Mouse (Mus musculus): ENCODE measurements around the gene Sulf2. TPM values are rescaled to one million over a fixed set of nuclear protein-coding genes. Genes with fewer than 3 reads are reported as not detected.
"Not testable (repeated sequence)": the region's sequence is repeated elsewhere in the genome, so short reads cannot be mapped to it uniquely, and the experiment has no call there.

Gene Sulf2
- polyA plus RNA-seq, 1 experiment from 2014 or later = 176 TPM

DNA sequence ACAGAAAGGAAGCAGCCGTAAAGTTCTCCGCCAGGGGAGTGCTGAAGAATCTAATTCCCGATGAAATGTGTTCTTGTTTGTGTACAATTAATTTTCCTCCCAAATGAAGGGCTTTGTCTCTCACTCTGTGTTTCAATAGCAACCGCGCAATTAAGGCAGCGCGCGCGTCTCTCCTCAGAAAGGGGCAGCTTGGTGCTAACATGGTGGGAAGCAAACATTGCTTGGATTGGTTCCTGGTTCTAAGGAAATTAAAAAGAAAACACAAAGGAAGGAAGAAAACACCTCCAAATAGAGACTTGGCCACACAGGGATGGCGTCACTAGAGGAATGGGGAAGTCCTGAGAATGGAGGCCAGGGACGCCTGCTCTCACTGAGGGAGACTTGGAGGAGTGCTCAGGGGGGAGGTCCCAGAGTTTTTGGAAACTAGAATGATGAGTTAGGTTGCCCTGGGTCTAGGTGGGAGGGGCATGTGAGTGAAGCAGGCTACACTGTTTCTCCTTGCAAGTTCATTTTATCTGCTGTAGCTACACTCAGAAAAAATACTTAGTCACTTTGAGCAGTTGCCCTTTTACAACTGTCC is 32.5 kb upstream of the Sulf2 start:
- not testable (repeated sequence) for ATAC-seq (ENCODE audit: insufficient number of reproducible peaks, insufficient read depth, low FRiP score, low TSS enrichment, low read depth); H3K9ac ChIP-seq (replicated peaks); H3K4me2 ChIP-seq; H3K36me3 ChIP-seq; H3K4me3 ChIP-seq (replicated peaks); H3K27me3 ChIP-seq; H3K9me3 ChIP-seq
- peaks cover 59% of the 10 kb centered on the region for H3K4me1 ChIP-seq (replicated peaks)
- peak overlapping the region; percentile 31; the same call in 1 of the 2 replicates for H3K27ac ChIP-seq
- 75% methylated on average over 8 of the region's 11 CpGs for WGBS

DNA sequence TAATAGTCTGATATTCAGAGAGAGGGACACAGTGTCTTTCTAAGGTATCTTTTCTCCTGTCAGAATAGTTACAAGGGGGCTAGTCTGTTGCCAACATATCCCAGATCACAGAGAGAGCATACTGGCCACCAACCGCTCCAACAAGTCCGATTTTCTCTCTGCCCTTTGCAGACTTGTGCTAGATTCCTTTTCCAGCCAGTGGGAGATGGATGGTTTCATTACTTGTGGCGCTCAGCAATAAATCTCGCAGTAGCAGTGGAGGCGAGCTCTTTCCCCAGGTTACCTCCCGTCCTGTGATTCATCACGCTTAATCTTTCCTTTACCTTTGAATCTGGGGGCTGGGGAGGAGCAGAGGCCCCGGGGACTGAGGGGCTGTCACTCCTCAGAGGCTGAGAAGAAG is 31.9 kb upstream of the Sulf2 start:
- WGBS = 6% methylated on average over 8 of the region's 8 CpGs
- H3K27me3 ChIP-seq; H3K9ac ChIP-seq (replicated peaks); H3K9me3 ChIP-seq; ATAC-seq (ENCODE audit: insufficient number of reproducible peaks, insufficient read depth, low FRiP score, low TSS enrichment, low read depth); H3K4me2 ChIP-seq; H3K4me3 ChIP-seq (replicated peaks); H3K36me3 ChIP-seq: not testable (repeated sequence)
- Histone ChIP-seq H3K4me1 (replicated peaks) (peaks cover 58% of the 10 kb centered on the region), H3K27ac (peak overlapping the region; percentile 70)

DNA sequence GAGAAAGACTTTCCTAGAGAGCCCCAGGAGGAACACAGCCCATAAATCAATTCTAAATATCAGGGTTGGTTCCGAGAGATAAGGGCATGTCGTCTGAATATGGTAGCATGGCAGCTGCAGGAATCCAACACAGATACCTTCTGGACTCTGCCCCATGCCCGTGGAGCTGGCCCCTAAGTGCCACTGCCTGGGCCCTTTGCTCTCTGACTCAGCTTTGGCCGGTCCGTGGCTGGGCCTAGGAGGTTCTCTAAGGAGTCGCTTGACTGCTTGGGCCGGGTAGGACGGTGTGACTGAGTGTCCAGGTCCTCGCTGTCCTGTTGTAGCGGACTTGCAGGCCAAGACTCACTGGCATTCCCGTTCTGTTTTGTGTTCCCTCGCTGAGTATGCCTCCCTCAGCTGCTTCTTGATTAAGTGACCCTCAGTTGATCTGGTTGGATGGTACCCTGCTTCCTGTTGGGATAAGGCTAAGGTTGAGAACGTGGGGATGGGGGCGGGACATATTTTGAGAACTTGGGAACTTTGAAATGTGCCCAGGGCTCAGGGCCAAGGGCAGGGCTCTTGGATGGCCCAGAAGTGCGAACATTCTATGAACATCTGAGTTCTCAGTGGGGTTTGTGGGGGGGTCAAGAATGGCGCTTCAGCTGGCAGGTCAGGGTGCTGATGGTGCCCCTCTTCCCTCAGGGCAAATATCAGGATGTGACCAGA is 30.9 kb upstream of the Sulf2 start:
- no peak overlapping the region for H3K4me2 ChIP-seq
- no peak overlapping the region for H3K9ac ChIP-seq (replicated peaks)
- H3K27me3 ChIP-seq = no peaks in the 10 kb centered on the region
- H3K36me3 ChIP-seq = no peaks in the 10 kb centered on the region
- 76% methylated on average over 16 of the region's 16 CpGs for WGBS
- H3K4me3 ChIP-seq (replicated peaks) = no peak overlapping the region
- peaks cover 4% of the 10 kb centered on the region; the same call in 1 of the 2 replicates for H3K9me3 ChIP-seq
- peaks cover 59% of the 10 kb centered on the region for H3K4me1 ChIP-seq (replicated peaks)
- peak; percentile 16; the same call in 1 of the 2 replicates for ATAC-seq (ENCODE audit: insufficient number of reproducible peaks, insufficient read depth, low FRiP score, low TSS enrichment, low read depth)
- peak overlapping the region; percentile 70 for H3K27ac ChIP-seq

DNA sequence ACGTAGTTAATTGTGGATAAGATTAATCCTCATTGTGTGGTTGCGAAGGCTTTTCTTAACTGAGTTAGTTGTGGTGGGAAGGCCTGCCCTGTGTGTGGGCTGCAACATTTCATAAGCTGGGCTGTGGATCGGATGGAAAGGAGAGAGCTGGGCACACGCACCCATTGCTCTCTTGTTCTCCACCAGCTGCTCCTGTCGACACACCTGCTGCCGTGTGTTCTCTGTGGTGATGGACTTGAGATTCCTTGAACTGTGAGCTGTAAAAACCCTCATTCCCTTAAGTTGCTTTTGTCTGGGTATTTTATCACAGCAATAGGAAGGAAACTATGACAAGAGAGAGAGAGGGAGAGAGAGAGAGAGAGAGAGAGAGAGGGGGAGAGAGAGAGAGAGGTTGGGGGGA is 30.3 kb upstream of the Sulf2 start:
- Histone ChIP-seq H3K4me3 (replicated peaks) (no peak overlapping the region), H3K4me2 (no peak overlapping the region), H3K27ac (no peak overlapping the region), H3K9ac (replicated peaks) (no peak overlapping the region), H3K27me3 (no peaks in the 10 kb centered on the region), H3K36me3 (no peaks in the 10 kb centered on the region), H3K9me3 (peaks cover 5% of the 10 kb centered on the region; the same call in 1 of the 2 replicates), H3K4me1 (replicated peaks) (peaks cover 59% of the 10 kb centered on the region)
- ATAC-seq (ENCODE audit: insufficient number of reproducible peaks, insufficient read depth, low FRiP score, low TSS enrichment, low read depth) = no peak
- WGBS = 75% methylated on average over 6 of the region's 6 CpGs

DNA sequence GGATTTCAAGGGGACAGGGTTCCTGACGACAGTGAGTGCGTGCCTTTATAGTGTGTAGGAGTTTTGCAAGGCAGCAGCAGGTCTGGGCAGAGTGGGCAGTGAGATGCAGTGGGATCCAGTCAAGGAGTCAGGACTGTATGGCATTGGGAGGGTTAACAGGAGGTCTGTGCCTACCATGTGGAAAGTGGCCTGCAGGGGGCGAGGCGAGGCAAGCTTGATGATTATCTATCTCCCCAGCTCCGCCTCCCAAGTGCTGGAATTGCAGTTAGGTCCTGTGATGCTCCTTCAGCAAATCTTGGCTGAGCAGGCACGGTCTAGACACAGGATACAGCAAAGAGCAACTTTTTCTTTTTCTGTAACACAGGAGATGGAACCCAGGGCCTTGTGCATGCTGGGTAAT is 29.0 kb upstream of the Sulf2 start:
- no peaks in the 10 kb centered on the region for H3K36me3 ChIP-seq
- H3K27me3 ChIP-seq = no peaks in the 10 kb centered on the region
- 64% methylated on average over 6 of the region's 6 CpGs for WGBS
- H3K4me3 ChIP-seq (replicated peaks) = no peak overlapping the region
- no peak overlapping the region for H3K4me2 ChIP-seq
- H3K9ac ChIP-seq (replicated peaks) = no peak overlapping the region
- H3K9me3 ChIP-seq = peaks cover 5% of the 10 kb centered on the region; the same call in 1 of the 2 replicates
- no peak overlapping the region for H3K27ac ChIP-seq
- peaks cover 61% of the 10 kb centered on the region for H3K4me1 ChIP-seq (replicated peaks)
- ATAC-seq (ENCODE audit: insufficient number of reproducible peaks, insufficient read depth, low FRiP score, low TSS enrichment, low read depth) = no peak

DNA sequence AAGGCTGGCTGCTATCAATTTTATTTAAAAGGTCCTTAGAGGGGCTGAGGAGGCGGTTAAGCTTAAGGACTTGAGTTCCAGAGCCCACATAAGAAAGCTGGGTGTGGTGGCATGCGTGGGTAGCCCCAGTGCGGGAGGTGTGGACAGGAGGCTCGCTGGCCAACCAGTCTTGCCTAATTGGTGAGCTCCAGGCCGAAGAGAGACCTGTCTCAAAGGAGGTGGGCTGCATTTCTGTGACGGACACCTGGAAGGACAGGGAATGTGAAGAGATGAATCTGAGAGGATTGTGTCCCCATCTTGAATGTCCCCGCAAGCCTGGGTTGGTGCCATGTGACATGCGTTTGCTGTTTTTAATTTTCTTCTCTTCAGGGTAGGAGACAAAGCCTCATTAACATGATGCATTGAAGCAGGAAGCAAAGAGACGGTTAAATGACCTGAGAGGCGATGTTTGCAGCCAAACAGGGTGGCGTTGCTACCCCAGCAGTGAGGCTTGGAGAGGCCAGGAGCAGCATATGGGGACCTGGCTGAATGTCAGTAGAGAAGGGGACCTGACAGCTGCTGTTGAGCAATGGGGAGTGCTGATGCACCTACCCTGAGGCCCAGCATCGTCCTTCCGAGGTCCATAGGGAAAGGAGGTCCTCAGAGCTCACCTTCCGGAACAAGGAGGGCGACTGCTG is 26.7 kb upstream of the Sulf2 start:
- Histone ChIP-seq H3K4me3 (replicated peaks) (no peak overlapping the region), H3K4me2 (no peak overlapping the region), H3K4me1 (replicated peaks) (peaks cover 72% of the 10 kb centered on the region), H3K27me3 (no peaks in the 10 kb centered on the region), H3K27ac (peak overlapping the region; percentile 96), H3K36me3 (no peaks in the 10 kb centered on the region), H3K9ac (replicated peaks) (no peak overlapping the region), H3K9me3 (peaks cover 5% of the 10 kb centered on the region; the same call in 1 of the 2 replicates)
- WGBS = 55% methylated on average over 15 of the region's 15 CpGs
- no peak for ATAC-seq (ENCODE audit: insufficient number of reproducible peaks, insufficient read depth, low FRiP score, low TSS enrichment, low read depth)

DNA sequence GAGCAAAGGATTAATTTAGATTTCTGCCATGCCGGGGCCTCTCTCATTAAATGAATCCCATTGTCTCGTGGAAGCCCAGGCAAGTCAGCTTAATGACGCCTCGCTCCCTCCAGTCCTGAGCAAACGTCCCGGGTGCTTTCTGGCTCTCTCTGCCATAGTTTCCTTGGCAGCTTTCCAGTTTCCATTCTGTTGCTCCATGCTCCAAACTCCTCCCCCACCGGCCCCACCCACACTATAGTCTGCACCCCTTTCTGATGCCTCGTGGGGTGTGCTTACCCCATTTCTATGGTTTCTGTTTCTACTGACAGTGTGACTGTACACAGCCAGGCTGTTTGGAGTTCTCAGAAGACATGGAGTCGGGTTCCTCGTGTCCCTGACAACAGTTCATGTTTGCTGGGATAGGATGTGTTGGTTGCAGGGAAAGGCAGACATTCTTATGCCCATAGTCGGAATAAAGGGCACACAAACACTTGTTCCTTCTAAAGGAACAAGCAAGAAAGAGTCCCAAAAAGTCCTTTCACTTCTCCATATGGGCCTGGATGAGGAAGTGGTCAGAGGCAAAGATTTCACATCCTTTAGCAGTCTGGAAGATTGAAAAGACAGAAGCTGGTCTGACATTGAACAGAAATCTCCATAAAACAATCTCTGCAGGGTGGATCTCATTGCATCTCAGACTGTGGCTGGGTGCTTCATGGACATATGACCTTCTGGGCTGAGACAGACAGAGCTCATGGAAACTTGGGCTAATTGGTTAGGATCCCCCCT is 25.5 kb upstream of the Sulf2 start:
- Histone ChIP-seq H3K27me3 (no peaks in the 10 kb centered on the region), H3K36me3 (no peaks in the 10 kb centered on the region), H3K27ac (peak overlapping the region; percentile 96), H3K4me3 (replicated peaks) (no peak overlapping the region), H3K4me2 (peak overlapping the region; percentile 32), H3K4me1 (replicated peaks) (peaks cover 72% of the 10 kb centered on the region), H3K9ac (replicated peaks) (no peak overlapping the region), H3K9me3 (peaks cover 5% of the 10 kb centered on the region; the same call in 1 of the 2 replicates)
- 14% methylated on average over 11 of the region's 11 CpGs for WGBS
- peak; percentile 52; the same call in 1 of the 2 replicates for ATAC-seq (ENCODE audit: insufficient number of reproducible peaks, insufficient read depth, low FRiP score, low TSS enrichment, low read depth)

DNA sequence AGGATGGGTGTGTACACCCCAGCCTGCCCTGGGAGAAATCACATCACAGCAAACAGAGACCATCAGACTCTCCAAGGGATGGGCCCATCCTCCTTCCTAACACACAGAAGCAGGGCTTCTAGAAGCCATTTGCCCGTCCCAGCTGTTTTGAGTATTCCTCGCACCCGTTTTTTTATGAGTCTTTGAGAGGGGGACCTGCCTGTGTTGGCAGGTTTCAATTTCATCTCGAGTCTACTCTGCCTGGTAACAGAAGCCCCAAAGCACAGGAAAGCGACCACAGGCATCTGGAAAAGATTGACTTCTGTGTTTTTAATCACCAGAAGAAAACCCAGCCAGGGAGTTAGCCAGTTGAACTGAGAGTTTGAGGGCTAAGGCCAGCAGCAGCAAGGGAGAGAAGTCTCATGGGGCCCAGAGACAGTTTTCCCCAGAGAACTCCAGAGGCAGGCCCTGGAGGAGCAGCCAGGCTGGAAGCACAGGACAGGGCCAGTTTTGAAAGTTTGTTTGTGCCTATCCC is 24.7 kb upstream of the Sulf2 start:
- H3K4me1 ChIP-seq (replicated peaks) = peaks cover 75% of the 10 kb centered on the region
- H3K9ac ChIP-seq (replicated peaks) = no peak overlapping the region
- no peaks in the 10 kb centered on the region for H3K27me3 ChIP-seq
- 3% methylated on average over 5 of the region's 5 CpGs for WGBS
- H3K27ac ChIP-seq = peak overlapping the region; percentile 96
- ATAC-seq (ENCODE audit: insufficient number of reproducible peaks, insufficient read depth, low FRiP score, low TSS enrichment, low read depth) = peak; percentile 60
- peak overlapping the region; percentile 32 for H3K4me2 ChIP-seq
- no peaks in the 10 kb centered on the region for H3K36me3 ChIP-seq
- H3K4me3 ChIP-seq (replicated peaks) = no peak overlapping the region
- H3K9me3 ChIP-seq = peaks cover 5% of the 10 kb centered on the region; the same call in 1 of the 2 replicates

DNA sequence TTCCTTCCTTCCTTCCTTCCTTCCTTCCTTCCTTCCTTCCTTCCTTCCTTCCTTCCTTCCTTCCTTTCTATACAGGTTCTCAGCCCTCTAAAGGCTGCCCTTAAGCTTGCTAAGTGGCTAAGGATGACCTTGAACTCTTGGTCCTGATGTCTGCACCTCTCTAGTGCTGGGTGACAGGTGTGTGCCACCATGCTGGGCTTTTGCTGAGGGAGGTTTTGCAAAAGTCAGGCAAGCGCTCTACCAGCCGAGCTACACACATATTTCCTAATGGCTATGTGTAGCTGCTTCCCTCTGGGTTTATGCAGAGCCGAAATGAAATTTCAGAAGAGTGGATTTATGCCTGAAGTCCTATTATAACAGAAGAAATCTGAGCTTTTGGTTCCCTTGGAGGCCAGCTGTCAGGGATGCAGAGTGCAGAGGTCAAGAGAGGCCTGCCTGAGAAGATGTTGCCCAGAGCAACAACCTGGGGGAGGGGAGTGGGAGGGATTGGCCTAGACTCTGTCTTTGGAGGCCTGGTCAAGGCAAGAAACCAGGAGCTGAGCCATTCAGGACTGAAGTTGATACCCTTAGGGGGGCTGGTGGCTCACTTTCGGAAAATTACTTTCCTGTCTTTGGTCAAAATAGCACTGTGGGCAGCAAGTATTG is 24.1 kb upstream of the Sulf2 start:
- H3K4me2 ChIP-seq = peak overlapping the region; percentile 32

DNA sequence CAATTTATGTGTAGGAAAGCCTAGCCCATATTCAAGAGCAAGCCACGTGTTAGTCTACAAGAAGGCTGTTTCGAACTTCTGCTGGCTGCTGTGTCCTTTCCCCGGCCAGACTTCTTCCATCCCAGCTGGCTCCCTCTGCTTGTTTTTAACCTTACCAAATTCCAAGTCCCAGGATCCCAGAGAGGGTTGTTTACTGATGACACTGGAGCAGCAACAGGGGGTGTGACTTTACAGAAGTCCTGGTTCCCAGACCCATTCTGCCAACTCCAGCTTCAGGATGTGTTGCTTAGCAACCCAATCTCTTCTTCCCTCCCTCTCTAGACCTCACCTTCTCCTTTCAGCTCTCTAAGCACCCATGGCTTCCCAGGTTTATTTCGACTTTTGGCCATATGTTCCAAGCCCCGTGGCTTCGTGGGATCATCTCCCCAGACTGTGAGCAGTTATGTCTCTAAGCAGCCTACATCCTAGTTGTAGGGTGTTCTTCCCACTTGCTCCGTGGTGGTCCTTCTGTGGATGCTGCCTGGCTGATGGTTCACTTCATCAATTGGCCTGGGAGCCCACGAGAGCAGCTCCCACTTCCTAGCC is 20.2 kb upstream of the Sulf2 start:
- no peak for ATAC-seq (ENCODE audit: insufficient number of reproducible peaks, insufficient read depth, low FRiP score, low TSS enrichment, low read depth)
- H3K27ac ChIP-seq = peak overlapping the region; percentile 91
- 0 out of 2 replicates have a peak overlapping the region, but pooled peaks have one; percentile 8 for H3K4me2 ChIP-seq
- H3K4me1 ChIP-seq (replicated peaks) = peaks cover 79% of the 10 kb centered on the region
- H3K9ac ChIP-seq (replicated peaks) = no peak overlapping the region
- H3K27me3 ChIP-seq = 0 out of 2 replicates have a peak, but pooled peaks cover 5% of the 10 kb centered on the region
- H3K9me3 ChIP-seq = no peaks in the 10 kb centered on the region
- no peaks in the 10 kb centered on the region for H3K36me3 ChIP-seq
- H3K4me3 ChIP-seq (replicated peaks) = no peak overlapping the region
- 45% methylated on average over 8 of the region's 8 CpGs for WGBS

More for the DNA sequence above, 24.1 kb upstream of the Sulf2 start:
- Histone ChIP-seq H3K9ac (replicated peaks) (no peak overlapping the region), H3K27ac (peak overlapping the region; percentile 96), H3K36me3 (no peaks in the 10 kb centered on the region), H3K4me1 (replicated peaks) (peaks cover 78% of the 10 kb centered on the region), H3K4me3 (replicated peaks) (no peak overlapping the region), H3K27me3 (no peaks in the 10 kb centered on the region), H3K9me3 (peaks cover 5% of the 10 kb centered on the region; the same call in 1 of the 2 replicates)
- ATAC-seq (ENCODE audit: insufficient number of reproducible peaks, insufficient read depth, low FRiP score, low TSS enrichment, low read depth) = 0 out of 2 replicates have a peak, but pooled peaks have one; percentile 49
- WGBS = 21% methylated on average over 4 of the region's 4 CpGs

Measured in limb, embryonic 12.5 days (tissue).